Mouse (Mus musculus): Measurements from ENCODE around the gene Slc10a6.

The Slc10a6 gene

DNA sequence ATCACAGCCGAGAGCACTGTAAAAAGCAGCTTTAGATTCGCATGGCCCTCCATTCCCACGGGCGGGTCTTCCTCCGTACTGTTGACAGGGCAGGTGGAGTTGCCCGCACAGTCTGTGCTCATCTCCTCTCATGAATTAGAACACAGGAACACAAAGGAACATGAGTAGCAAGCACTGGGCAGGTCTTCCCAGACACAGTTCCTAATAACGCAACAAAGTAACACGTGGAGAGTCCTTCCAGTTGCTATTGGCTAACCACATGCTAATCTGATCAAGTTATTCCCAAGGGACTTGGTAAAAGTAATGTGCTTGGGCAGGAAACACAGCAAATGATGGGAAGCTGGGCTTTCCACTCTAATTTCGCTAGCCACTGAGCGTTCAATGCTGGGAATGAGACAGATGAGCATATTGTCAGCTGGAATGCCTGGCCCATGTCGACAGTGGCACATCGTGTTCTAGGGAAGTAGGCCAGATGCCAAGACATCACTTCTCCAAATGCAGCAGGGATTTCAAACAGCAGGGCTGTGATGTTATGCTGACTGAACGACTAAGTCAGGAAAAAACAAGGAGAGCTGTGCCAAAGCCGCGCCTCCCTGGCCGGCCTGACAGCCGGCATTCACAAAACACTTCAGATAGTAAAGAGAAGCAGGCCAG is at the start of gene Slc10a6:
Slc10a6 (minus strand) TSS at position 293 of the 654 bp plus-strand sequence.
- no peak for DNase-seq (ENCODE audit: low spot score)

DNA sequence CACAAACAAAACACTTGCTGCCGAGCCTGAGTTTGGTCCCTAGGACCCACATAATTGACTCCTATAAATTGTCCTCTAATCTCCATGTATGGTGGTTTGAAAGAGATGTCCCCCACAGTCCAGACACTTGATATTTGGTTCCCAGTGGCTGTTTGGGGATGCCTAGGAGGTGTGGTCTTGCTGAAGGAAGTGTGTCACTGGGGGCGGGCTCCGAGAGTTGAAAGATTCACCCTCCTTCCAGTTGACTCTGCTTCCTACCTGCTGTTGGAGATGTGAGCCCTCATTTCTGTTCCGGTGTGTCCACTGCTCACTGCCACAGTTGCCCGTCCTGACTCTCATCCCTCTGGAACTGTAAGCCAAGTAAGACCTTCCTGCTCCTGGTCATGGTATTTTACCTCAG is 49.8 kb upstream of the Slc10a6 start:
- no peak for DNase-seq (ENCODE audit: low spot score)

DNA sequence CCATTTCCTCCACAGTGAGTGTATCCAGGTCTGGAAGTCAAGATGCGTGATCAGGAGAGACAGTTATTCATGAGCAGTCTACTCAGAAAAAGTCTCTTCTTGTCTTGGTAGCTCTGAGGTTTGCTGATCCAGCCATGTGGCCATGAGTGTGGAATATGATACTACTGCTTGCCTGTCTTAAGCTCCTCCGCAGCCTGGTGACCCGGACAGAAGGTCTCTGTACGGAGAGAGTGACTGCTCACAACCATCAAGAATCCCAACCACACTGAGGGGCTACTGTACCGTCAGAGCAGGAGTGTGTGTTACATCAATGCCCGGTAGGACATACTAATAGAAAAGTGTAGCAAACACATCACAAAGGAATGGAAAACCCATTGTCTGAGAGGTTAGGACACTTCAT is 48.7 kb upstream of the Slc10a6 start:
- DNase-seq (ENCODE audit: low spot score) = no peak

DNA sequence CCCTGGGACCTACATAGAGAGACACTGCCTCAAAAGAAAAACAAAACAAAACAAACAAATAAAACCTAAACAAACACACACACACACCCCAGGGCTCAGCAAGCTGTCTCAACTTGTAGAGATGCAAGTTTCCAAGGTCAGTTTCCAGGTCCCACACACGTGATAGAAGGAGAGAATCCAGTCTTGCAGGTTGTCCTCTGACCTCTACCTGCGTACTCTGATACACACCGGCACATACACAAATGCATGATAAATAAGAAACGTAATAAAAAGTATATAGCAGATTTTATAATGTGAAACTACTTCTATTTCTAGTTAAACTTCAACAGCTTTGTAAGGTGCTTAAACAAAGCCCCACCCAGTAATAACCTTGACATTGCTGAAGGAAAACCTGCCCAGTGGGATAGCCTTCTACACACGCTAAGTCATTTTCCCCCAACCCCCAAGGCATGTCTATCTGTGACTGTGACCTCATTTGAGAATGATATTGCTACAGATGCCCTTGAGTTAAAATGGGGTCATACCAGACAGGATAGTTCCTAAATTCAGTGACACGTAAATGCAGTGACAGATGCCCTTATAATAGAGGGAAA is 47.2 kb upstream of the Slc10a6 start:
- DNase-seq (ENCODE audit: low spot score) = no peak

DNA sequence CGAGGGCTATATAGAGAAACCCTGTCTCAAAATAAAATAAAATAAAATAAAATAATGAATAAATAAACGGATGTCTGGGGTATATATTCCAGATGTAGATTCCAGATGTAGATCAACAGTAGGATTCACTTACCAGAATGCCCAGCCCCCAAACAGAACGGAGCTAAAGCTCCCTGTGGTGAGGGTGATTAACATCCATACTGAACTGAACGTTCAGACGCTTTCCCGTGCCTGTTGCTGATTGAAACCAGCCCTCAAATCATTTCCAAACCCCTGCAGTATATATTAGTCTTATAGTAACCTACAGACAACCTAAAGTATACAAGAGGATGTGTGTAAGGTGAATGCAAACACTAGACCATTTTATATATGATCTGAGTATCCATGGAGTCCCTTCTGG is 45.3 kb upstream of the Slc10a6 start:
- DNase-seq (ENCODE audit: low spot score) = no peak

DNA sequence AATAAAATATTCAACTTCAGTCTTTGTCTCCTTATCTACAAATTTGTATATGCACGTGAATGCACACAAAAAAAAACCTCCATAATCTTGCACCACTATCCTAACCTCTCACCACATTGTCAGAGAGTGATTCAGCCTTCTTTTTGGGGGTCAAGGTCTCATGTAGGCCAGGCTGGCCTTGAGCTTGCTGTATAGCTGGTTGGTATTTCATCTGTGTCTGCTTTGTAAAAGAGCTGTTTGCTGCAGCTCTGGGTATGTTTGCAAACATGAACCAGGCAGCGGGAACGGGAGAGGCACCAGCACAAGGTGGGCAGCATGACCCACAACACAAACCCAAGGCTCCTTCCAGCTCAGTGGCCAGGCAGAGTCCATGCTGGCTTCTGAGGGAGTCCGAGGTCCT is 44.4 kb upstream of the Slc10a6 start:
- DNase-seq (ENCODE audit: low spot score) = no peak

DNA sequence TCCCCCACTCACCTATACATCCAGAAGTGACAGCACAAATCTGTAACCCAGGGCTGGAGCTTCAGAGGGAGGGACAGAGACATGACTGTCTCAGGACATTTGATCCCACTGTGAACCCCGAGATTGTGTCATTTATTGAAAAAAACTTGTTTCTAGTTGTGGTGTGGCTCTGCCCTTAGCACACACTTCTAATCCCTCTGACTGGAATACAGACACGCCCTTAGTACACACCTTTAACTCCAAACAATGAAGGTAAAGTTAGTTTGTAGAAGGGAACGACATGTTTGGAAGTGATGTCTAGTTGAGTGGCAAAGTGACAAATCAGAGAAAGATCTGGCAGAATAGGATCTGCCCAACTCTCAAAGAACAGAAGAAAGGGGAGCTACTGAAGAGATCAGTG is 42.7 kb upstream of the Slc10a6 start:
- DNase-seq (ENCODE audit: low spot score) = no peak

DNA sequence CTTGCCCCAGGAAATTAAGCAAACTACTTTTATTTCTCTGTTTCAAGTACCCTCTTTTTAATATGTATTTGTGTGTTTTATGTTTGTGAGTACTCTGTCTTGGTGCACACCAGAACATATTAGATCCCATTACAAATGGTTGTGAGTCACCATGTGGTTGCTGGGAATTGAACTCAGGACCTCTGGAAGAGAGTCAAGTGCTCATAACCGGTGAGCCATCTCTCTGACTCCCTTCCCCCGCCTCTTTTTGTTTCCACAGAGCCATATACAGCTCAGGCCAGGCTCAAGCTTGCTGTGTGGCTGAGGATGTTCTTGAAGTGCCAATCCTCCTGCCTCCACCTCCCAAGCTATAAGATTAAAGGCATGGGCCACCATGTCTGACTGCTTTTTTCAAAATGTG is 36.7 kb upstream of the Slc10a6 start:
- DNase-seq (ENCODE audit: low spot score) = no peak

DNA sequence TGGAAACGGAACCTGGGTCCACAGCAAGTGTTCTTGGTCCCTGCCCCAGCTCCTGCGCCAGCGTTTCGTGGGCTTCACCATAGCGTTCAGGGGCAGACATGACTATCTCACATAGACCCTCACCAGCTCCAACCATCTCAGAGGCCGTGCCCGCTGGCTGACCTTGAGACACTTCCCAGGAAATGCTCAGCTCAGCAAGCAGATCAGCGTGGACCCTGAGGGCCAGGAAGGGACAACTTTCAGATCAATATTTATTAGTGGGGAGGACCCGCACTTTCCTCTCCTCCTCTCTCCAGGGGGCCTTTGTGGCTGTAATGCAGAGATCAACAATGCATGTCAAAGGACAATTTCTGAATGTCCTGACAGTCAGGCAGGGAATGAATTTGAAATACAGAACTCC is 35.7 kb upstream of the Slc10a6 start:
- no peak for DNase-seq (ENCODE audit: low spot score)

DNA sequence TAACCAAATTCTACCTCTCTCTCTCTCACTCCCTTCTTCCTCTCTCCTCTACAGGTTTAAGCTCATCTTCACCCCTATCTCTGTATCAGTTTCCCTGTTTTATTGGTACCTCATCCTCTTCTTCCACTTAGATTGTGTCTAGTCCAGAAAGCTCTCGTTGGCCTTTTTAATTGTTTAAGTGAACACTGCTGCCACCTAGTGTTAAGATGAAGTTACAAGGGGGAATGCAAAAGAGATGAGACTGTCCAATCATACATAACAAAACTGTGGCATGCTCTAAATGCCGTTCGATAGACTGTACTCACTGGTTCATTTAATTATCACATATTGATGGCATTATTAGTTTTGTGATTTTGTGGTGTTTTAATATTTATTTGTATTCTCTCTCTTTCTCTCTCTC is 30.4 kb upstream of the Slc10a6 start:
- no peak for DNase-seq (ENCODE audit: low spot score)

DNA sequence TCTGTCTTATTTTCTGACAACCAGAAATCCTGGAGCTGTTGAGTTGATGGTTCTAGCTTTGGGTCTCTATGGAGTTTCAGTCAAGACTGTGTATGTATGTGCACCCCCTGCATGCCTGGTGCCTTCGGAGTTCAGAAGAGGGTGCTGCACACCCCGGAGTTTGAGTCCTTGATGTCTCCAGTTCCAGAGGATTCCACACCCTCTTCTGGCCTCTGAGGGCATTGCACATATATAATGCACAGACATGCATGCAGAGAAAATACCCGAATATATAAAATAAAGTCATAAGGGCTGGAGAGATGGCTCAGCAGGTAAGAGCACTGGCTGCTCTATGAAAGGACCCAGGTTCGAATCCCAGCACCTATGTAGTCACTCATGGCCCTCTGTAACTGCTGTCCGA is 29.7 kb upstream of the Slc10a6 start:
- DNase-seq (ENCODE audit: low spot score) = no peak

DNA sequence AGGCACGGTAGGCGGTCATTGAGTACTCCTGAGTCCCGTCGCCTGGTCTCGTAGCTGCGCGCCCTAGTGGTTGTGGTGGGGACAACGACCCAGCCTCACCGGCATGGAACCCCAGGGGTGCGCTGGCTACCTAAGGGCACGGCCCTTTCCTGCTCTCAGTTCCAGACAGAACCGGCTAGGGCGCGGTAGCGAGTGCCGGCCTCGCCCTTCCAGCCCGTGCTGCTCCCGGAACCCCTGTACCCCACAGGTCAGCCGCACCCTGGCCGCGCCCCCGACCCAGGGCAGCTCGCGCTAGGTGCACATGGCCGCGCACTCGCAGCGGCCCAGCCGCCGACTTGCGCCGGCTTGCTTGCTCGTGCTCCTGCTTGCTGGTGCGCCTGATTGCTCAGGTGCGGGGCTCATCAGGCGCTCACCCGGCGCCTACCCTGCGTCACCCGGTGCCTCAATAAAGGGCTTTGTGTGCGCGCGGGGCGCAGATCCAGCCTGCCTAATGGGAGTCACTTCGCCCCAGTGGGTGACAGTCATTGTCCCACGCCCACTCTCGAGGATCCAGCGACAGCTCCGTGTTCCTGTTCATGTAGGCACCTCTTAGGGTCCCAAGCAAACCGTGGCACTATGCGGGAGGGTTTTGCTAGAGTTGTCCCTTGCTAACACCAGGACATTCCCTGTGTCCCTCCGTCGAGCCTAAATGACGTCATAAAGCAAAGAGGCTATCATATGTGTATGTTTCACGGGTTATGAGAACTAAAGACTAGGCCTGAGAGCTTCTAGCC is 26.3 kb upstream of the Slc10a6 start, which contains the start of gene 1700016H13Rik:
1700016H13Rik (minus strand) TSS at position 665 of the 773 bp plus-strand sequence.
- DNase-seq (ENCODE audit: low spot score) = peak; percentile 72

DNA sequence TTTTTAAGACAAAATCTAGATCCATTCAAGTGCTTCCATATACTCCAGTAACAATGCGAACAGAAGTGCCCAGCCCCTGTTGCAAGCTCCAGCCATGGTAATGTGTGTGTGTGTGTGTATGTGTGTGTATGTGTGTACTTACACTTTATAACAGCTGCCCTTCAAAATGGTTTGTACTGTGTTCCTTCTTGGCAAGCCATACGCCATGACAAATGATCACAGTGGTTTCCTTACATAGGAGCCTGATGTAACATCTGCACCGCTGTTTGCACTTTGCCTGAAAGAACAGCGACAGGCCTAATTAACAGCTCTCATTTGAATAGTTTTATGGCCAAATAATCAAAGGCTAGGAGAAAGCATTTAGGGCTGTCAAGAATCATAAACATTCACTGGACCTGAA is 25.6 kb upstream of the Slc10a6 start:
- no peak for DNase-seq (ENCODE audit: low spot score)

DNA sequence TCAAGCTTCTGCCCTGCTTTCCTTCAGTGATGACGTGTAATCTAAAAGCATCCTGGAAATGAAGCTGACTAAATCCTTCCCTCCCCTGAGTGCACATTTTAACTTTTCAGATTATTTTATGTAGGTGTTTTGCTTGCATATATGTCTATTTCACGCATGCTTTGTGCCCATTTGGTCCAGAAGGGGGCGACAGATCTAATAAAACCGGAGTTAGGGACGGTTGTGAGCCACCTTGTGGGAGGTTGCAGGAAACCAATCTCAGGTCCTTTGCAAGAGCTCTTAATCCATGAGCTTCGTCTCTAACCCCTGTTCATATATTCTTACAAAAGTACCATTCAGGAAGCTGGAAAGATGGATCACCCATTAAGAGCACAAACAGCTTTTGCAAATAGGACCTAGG is 25.0 kb upstream of the Slc10a6 start:
- peak; percentile 23 for DNase-seq (ENCODE audit: low spot score)

DNA sequence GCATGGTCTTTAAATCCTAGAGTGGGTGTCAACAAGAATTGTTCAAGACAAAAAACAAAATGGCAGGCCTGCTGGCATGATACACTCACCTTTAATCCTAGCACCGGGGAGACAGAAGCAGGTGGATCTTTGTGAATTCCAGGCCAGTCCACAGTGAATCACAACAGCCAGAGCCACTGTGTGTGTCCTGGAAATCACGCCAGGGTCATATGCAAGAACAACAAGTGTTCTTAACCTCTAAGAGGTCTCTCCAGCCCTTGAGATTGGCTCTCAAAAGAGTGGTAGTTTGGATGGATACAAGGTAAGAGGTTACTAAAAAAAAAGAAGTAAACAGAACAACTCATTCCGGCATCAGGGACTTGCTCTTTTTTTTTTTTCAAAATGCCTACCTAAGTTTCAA is 18.1 kb upstream of the Slc10a6 start:
- no peak for DNase-seq (ENCODE audit: low spot score)

DNA sequence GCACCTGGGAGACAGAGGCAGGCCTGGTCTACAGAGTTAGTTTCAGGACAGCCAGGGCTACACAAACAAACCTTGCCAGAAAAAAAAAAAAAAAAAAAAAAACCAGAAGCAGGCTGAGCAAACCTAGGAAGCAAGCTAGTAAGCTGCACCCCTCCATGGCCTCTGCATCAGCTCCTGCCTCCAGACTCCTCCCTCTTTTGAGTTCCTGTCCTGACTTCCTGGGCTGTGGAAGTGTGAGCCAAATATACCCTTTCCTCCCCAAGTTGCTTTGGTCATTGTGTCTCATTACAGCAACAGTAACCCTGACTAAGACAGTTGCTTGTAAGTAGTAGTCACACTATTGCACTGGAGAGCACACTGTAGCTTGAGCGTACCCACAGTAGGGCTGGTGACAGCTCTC is 15.0 kb upstream of the Slc10a6 start:
- no peak for DNase-seq (ENCODE audit: low spot score)

DNA sequence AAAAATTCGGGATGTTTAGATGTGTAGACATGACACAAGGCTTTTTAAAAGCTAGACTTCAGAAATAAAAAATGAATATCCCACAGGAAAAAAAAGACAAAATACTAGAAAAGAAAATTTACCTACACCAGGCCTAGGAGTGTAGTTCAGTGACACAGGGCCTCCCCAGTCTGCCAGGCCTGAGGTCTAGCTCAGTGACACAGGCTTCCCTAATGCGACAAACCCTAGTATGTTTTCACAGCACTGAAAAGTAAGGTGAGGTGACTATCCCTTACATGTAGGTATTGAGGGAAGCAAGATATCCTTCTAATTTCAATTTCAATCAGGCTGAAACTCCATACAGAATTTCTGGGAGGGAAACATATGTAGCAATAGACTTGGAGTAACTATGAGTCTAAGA is 8.0 kb upstream of the Slc10a6 start:
- no peak for DNase-seq (ENCODE audit: low spot score)

DNA sequence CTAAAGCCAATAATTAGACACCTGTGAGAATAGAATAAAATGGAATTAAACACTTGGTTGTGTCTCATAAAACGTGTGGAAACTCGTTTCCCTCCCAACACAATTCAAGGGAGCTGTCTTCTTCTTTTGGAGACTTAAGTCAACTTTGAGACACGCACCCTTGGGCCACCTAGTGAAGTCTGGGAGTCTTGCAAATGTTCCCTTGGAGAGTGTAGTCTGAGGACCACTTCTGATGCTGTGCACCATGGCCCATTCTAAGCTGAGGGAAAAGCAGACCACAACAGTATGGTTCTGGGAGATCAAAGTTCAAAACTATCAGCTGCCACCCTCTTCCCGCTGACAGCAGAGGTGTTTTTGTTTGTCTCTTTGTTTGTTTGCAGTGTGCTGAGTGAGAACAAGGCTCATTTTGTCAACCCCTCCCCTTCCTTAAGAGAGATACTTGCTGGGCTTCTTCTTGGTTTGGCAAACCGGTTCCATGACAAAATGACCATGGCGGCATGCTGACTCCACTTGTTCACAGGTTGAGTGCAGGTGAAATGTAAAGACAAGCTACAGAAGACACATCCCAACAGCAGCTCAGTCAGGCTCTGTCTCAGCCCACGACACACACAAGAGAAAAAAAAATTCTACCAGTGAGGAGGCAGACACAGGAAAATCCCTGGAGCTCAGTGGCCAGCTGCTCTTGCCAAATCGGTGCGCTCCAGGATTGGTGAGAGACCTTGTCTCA is 814 bp upstream of the Slc10a6 start:
- no peak for DNase-seq (ENCODE audit: low spot score)

DNA sequence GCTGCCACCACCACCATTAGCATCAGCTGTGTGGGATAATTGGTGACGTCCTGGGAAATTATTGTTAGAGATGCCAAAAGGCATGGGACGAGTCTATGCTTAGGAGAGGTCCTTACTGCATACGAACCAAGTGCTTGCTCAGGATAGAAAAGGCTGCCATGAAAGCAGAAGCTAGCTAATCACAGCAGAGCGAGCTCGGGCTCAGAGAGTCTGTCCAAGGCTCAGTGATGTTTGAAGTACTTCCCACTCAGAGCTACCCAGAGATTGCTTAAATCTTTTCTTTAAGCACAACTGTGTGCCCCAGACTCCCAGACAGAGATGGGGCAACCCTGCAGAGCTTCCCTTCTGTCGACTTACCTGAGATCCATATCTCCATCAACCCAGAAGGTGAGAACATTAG is 704 bp downstream of the Slc10a6 start:
- no peak for DNase-seq (ENCODE audit: low spot score)

DNA sequence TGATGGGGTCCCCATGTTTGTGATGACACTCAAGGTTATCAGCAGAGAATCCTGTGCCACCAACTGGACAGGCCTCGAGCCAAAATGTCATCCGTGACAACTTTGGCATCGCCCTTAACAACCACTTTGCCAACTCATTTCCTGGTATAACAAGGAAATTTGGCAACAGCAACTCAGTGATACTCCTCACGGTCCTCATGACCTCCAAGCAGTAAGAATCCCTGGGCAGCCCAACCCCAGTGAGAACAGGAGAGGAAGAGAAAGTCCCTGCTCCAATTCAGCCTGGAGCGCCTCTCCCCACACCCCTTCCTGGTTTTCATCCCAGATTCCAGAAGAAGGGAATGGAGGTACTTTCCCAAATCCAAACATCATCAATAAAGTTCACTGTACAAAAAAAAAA is 4.4 kb downstream of the Slc10a6 start:
- DNase-seq (ENCODE audit: low spot score) = no peak

DNA sequence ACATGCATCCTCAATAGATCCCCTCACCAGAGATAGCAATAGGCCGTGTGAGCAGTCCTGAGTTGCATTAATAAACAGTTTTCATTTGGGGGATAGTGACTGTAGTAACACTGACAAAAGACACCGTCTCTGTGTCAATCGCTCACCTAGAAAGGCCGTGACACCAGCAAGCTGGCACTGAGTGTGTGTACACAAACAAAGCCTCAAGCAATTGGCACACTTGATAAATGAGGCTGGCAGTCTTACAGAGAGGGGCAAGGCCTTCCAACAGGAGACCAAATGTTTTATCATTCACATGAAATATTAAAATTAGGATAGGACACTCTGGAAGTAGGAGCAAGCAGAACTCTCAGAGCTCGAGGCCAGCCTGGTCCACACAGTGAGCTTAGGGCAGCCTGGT is 6.9 kb downstream of the Slc10a6 start:
- no peak for DNase-seq (ENCODE audit: low spot score)

DNA sequence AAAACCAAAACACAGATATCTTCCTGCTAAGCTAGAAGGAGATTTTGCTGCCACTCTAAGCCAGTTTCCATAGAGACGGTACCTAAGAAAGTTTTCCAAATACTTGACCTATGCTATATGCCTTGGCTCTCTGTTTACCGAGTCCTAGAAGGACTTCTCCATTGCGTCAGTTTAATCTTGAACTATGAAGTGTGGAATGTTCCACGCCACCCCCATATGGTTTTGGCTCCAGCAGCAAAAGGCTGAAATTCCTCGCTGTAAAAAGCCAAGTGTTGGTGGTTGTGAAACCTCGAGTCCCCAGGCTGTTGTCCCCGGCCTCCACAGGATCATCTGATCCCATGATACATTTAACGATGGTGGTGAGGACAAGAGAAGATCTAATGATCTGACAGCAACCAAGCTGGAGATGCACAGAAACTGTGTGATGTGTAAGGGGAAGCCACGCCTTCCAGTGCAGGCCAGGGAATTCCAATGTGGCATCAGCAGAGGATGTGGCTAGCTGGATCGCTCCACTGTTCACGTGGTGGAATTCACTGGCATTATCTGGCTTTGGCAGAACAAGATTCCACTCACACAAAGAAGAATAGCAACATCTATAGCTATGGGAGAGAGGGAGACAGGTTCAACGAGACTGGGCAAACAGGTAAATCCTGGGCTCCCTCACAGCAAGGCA is 8.8 kb downstream of the Slc10a6 start:
- no peak for DNase-seq (ENCODE audit: low spot score)

Measured in T-cell, adult 2 months (primary cell).